Mouse (Mus musculus): Measurements from ENCODE around the gene 1700025G04Rik. TPM values are rescaled to one million over a fixed set of nuclear protein-coding genes. Genes with fewer than 3 reads are reported as not detected.

The 1700025G04Rik gene
- polyA plus RNA-seq, 1 experiment from 2014 or later: 28.6 TPM

DNA sequence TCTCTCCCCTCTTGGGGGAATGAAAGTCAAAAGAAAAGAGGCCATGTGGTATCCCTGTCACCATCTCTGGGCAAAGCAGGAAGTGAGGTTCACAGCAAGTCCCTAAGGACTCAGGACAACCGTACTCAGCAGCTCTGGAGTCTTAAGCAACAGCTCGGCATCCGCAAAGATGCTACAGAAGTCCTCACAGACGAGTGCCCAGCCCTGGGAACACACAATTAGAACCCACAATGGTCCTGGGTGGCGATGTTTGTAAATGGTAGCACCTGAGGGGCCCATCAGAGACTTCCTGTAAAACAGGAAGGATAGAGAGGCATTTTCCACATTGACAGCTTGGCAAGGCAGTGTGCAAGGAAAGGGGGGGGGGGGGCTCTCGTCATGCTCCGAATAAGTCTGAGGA, 55.2 kb downstream of the 1700025G04Rik start:
- peaks cover 3% of the 10 kb centered on the region; the same call in 1 of the 2 replicates for H3K9me3 ChIP-seq (ENCODE audit: control insufficient read depth, low read depth, low read length)
- H3K27ac ChIP-seq (ENCODE audit: low read length): no peak overlapping the region
- no peak overlapping the region for H3K4me2 ChIP-seq (replicated peaks; ENCODE audit: low read depth, low read length)
- no peak for ATAC-seq (ENCODE audit: insufficient number of reproducible peaks, insufficient read depth, low FRiP score, low read depth)
- H3K4me1 ChIP-seq (ENCODE audit: control insufficient read depth, insufficient read depth, low read length): peaks cover 22% of the 10 kb centered on the region; the same call in 1 of the 2 replicates
- H3K36me3 ChIP-seq (ENCODE audit: control insufficient read depth, insufficient read depth, low read length): no peaks in the 10 kb centered on the region
- H3K9ac ChIP-seq (replicated peaks; ENCODE audit: low read depth, low read length): no peak overlapping the region
- H3K27me3 ChIP-seq (ENCODE audit: control insufficient read depth, insufficient read depth, low read length): no peaks in the 10 kb centered on the region
- WGBS: 68% methylated on average over 7 of the region's 7 CpGs
- no peak overlapping the region for H3K4me3 ChIP-seq (ENCODE audit: low read depth, low read length)

- Histone ChIP-seq H3K27ac (ENCODE audit: low read length) (no peak overlapping the region), H3K9me3 (ENCODE audit: control insufficient read depth, low read depth, low read length) (peaks cover 3% of the 10 kb centered on the region; the same call in 1 of the 2 replicates), H3K27me3 (ENCODE audit: control insufficient read depth, insufficient read depth, low read length) (no peaks in the 10 kb centered on the region), H3K4me2 (replicated peaks; ENCODE audit: low read depth, low read length) (no peak overlapping the region), H3K4me1 (ENCODE audit: control insufficient read depth, insufficient read depth, low read length) (peaks cover 17% of the 10 kb centered on the region; the same call in 1 of the 2 replicates), H3K36me3 (ENCODE audit: control insufficient read depth, insufficient read depth, low read length) (no peaks in the 10 kb centered on the region), H3K9ac (replicated peaks; ENCODE audit: low read depth, low read length) (no peak overlapping the region), H3K4me3 (ENCODE audit: low read depth, low read length) (no peak overlapping the region)
- WGBS: 68% methylated on average over 3 of the region's 3 CpGs
- ATAC-seq (ENCODE audit: insufficient number of reproducible peaks, insufficient read depth, low FRiP score, low read depth): no peak
Measured at GRCm38 (mm10) chr1:152033731-152034130, 56.2 kb downstream of the 1700025G04Rik start.

- Histone ChIP-seq H3K36me3 (ENCODE audit: control insufficient read depth, insufficient read depth, low read length) (no peaks in the 10 kb centered on the region), H3K9me3 (ENCODE audit: control insufficient read depth, low read depth, low read length) (peaks cover 3% of the 10 kb centered on the region; the same call in 1 of the 2 replicates), H3K9ac (replicated peaks; ENCODE audit: low read depth, low read length) (no peak overlapping the region), H3K4me3 (ENCODE audit: low read depth, low read length) (no peak overlapping the region), H3K27me3 (ENCODE audit: control insufficient read depth, insufficient read depth, low read length) (no peaks in the 10 kb centered on the region), H3K4me1 (ENCODE audit: control insufficient read depth, insufficient read depth, low read length) (peaks cover 10% of the 10 kb centered on the region; the same call in 1 of the 2 replicates), H3K4me2 (replicated peaks; ENCODE audit: low read depth, low read length) (no peak overlapping the region), H3K27ac (ENCODE audit: low read length) (no peak overlapping the region)
- WGBS: 55% methylated on average over 5 of the region's 5 CpGs
- no peak for ATAC-seq (ENCODE audit: insufficient number of reproducible peaks, insufficient read depth, low FRiP score, low read depth)
Measured at GRCm38 (mm10) chr1:152032144-152032543, 57.8 kb downstream of the 1700025G04Rik start.

DNA sequence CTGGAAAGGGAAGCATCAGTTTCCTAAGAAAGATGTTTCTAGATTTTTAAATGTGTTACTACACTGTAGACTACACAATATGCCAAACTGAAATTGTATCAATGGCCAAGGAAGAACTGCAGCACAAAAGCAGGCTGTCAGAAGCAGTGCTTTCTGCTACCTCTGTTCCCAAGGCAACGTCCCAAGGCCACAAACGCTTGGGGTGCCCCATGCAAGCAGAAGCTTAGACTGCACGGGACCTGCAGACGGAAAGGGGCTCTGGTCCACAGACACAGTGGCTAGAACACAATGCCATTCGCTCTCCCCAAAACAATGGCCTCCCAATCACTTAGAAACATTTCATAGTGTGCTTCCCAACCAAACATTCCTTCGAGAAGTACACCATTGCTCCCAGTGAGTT, 59.4 kb downstream of the 1700025G04Rik start:
- no peaks in the 10 kb centered on the region for H3K36me3 ChIP-seq (ENCODE audit: control insufficient read depth, insufficient read depth, low read length)
- H3K4me2 ChIP-seq (replicated peaks; ENCODE audit: low read depth, low read length): no peak overlapping the region
- no peaks in the 10 kb centered on the region for H3K4me1 ChIP-seq (ENCODE audit: control insufficient read depth, insufficient read depth, low read length)
- H3K4me3 ChIP-seq (ENCODE audit: low read depth, low read length): no peak overlapping the region
- H3K27me3 ChIP-seq (ENCODE audit: control insufficient read depth, insufficient read depth, low read length): no peaks in the 10 kb centered on the region
- H3K9me3 ChIP-seq (ENCODE audit: control insufficient read depth, low read depth, low read length): peaks cover 3% of the 10 kb centered on the region; the same call in 1 of the 2 replicates
- 64% methylated on average over 6 of the region's 6 CpGs for WGBS
- no peak for ATAC-seq (ENCODE audit: insufficient number of reproducible peaks, insufficient read depth, low FRiP score, low read depth)
- H3K9ac ChIP-seq (replicated peaks; ENCODE audit: low read depth, low read length): no peak overlapping the region
- no peak overlapping the region for H3K27ac ChIP-seq (ENCODE audit: low read length)

GRCm38 (mm10) chr1:152028718-152029117, 61.2 kb downstream of the 1700025G04Rik start:
- no peak overlapping the region for H3K4me3 ChIP-seq (ENCODE audit: low read depth, low read length)
- no peaks in the 10 kb centered on the region for H3K27me3 ChIP-seq (ENCODE audit: control insufficient read depth, insufficient read depth, low read length)
- H3K9ac ChIP-seq (replicated peaks; ENCODE audit: low read depth, low read length): no peak overlapping the region
- H3K27ac ChIP-seq (ENCODE audit: low read length): no peak overlapping the region
- peaks cover 3% of the 10 kb centered on the region; the same call in 1 of the 2 replicates for H3K9me3 ChIP-seq (ENCODE audit: control insufficient read depth, low read depth, low read length)
- no peaks in the 10 kb centered on the region for H3K36me3 ChIP-seq (ENCODE audit: control insufficient read depth, insufficient read depth, low read length)
- H3K4me2 ChIP-seq (replicated peaks; ENCODE audit: low read depth, low read length): no peak overlapping the region
- no peak for ATAC-seq (ENCODE audit: insufficient number of reproducible peaks, insufficient read depth, low FRiP score, low read depth)
- no peaks in the 10 kb centered on the region for H3K4me1 ChIP-seq (ENCODE audit: control insufficient read depth, insufficient read depth, low read length)
- WGBS: 74% methylated on average over 4 of the region's 4 CpGs

GRCm38 (mm10) chr1:152026762-152027161, 63.2 kb downstream of the 1700025G04Rik start:
- 93% methylated on average over 4 of the region's 4 CpGs for WGBS
- no peak for ATAC-seq (ENCODE audit: insufficient number of reproducible peaks, insufficient read depth, low FRiP score, low read depth)

GRCm38 (mm10) chr1:152025308-152025707, 64.6 kb downstream of the 1700025G04Rik start:
- Histone ChIP-seq H3K9me3 (ENCODE audit: control insufficient read depth, low read depth, low read length) (no peaks in the 10 kb centered on the region), H3K9ac (replicated peaks; ENCODE audit: low read depth, low read length) (no peak overlapping the region), H3K4me1 (ENCODE audit: control insufficient read depth, insufficient read depth, low read length) (no peaks in the 10 kb centered on the region), H3K4me2 (replicated peaks; ENCODE audit: low read depth, low read length) (no peak overlapping the region), H3K4me3 (ENCODE audit: low read depth, low read length) (no peak overlapping the region), H3K27ac (ENCODE audit: low read length) (no peak overlapping the region), H3K27me3 (ENCODE audit: control insufficient read depth, insufficient read depth, low read length) (no peaks in the 10 kb centered on the region), H3K36me3 (ENCODE audit: control insufficient read depth, insufficient read depth, low read length) (no peaks in the 10 kb centered on the region)
- ATAC-seq (ENCODE audit: insufficient number of reproducible peaks, insufficient read depth, low FRiP score, low read depth): no peak
- 81% methylated on average over 4 of the region's 4 CpGs for WGBS

More at GRCm38 (mm10) chr1:152026762-152027161, 63.2 kb downstream of the 1700025G04Rik start:
- no peak overlapping the region for H3K4me2 ChIP-seq (replicated peaks; ENCODE audit: low read depth, low read length)
- H3K4me3 ChIP-seq (ENCODE audit: low read depth, low read length): no peak overlapping the region
- H3K27me3 ChIP-seq (ENCODE audit: control insufficient read depth, insufficient read depth, low read length): no peaks in the 10 kb centered on the region
- no peaks in the 10 kb centered on the region for H3K36me3 ChIP-seq (ENCODE audit: control insufficient read depth, insufficient read depth, low read length)
- no peak overlapping the region for H3K27ac ChIP-seq (ENCODE audit: low read length)
- H3K9me3 ChIP-seq (ENCODE audit: control insufficient read depth, low read depth, low read length): no peaks in the 10 kb centered on the region
- H3K4me1 ChIP-seq (ENCODE audit: control insufficient read depth, insufficient read depth, low read length): no peaks in the 10 kb centered on the region
- no peak overlapping the region for H3K9ac ChIP-seq (replicated peaks; ENCODE audit: low read depth, low read length)

DNA sequence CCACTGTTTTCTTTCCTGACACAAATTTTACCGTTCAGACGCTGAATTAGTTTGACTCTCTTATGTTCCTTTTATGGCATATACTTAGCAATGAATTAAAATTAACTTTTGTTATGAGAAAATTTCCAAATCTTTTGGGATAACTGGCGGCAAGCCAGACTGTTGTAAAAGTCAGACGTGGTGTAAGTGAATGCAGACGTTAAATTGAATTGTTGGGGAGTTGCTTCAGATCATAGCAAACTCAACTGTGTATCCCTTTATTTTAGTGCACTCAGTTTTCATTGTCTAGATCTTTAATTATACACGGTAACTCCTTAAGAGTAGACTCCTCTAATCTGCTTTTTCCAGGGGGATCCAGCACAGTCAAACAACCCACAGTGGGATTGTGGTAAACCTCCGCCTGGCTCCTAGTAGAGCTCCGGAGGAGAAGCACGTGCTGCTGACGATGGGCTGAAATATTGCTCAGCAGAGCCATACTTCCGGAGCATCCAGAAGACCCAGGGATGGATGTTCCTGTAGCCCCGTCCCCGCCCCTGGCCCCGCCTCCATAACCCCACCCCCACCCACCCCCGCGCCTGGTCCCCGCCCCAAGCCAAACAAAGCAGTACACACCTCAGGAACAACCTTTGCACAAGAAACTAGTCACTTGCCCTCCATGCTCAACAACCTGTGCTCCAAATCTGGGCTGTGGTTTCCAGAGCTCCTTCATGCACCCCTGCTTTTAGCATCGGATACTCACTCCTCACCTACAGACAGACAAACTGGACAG, 65.7 kb downstream of the 1700025G04Rik start:
- H3K27ac ChIP-seq (ENCODE audit: low read length): no peak overlapping the region
- no peaks in the 10 kb centered on the region for H3K9me3 ChIP-seq (ENCODE audit: control insufficient read depth, low read depth, low read length)
- no peaks in the 10 kb centered on the region for H3K36me3 ChIP-seq (ENCODE audit: control insufficient read depth, insufficient read depth, low read length)
- H3K4me2 ChIP-seq (replicated peaks; ENCODE audit: low read depth, low read length): no peak overlapping the region
- H3K4me3 ChIP-seq (ENCODE audit: low read depth, low read length): no peak overlapping the region
- H3K27me3 ChIP-seq (ENCODE audit: control insufficient read depth, insufficient read depth, low read length): no peaks in the 10 kb centered on the region
- H3K9ac ChIP-seq (replicated peaks; ENCODE audit: low read depth, low read length): no peak overlapping the region
- 53% methylated on average over 18 of the region's 18 CpGs for WGBS
- H3K4me1 ChIP-seq (ENCODE audit: control insufficient read depth, insufficient read depth, low read length): peaks cover 5% of the 10 kb centered on the region; the same call in 1 of the 2 replicates
- no peak for ATAC-seq (ENCODE audit: insufficient number of reproducible peaks, insufficient read depth, low FRiP score, low read depth)

All from stomach, embryonic 14.5 days (tissue).